ENCODE assay signal across 8 mouse cellular contexts in the genomic region with DNA sequence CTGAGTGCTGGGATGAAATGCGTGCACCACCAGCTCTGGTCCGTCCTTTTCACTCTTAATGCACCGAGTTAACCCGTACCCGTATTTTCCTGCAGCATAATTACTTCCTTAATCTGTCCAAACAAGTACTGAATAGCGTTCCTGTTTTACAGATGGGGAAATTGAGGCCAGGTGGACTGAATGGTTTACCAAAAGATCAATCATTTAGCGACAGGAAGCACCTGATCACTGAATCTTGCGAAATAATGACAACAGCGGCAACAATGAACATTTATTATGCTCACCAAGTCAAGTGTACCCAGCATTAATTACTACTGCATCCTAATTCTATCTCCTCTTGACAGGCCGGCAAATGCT. TPM values are rescaled to one million over a fixed set of nuclear protein-coding genes. Genes with fewer than 3 reads are reported as not detected.
DNase-seq lines count a peak whose midpoint lies in the region; ATAC-seq and TF ChIP-seq lines count a peak whose summit lies in the region.

A gene (plus strand): TSS at position 258 of the 357 bp plus-strand sequence.

- 11% methylated on average over 10 of the region's 10 CpGs for WGBS in limb, embryonic 12.5 days
- WGBS in stomach, embryonic 14.5 days, result 23% methylated on average over 10 of the region's 10 CpGs

- no peaks in the 10 kb centered on the region for H3K27me3 ChIP-seq in testis, adult 2 months (ENCODE audit: control insufficient read depth, insufficient read depth, low read length)
- H3K27me3 ChIP-seq in limb, embryonic 12.5 days, result peaks cover 16% of the 10 kb centered on the region
- H3K27me3 ChIP-seq in stomach, embryonic 14.5 days (ENCODE audit: control insufficient read depth, insufficient read depth, low read length), result no peaks in the 10 kb centered on the region

- no peaks in the 10 kb centered on the region for H3K36me3 ChIP-seq in testis, adult 2 months (ENCODE audit: control insufficient read depth, insufficient read depth, low read length)
- H3K36me3 ChIP-seq in limb, embryonic 12.5 days, result 0 out of 2 replicates have a peak, but pooled peaks cover 5% of the 10 kb centered on the region
- H3K36me3 ChIP-seq in stomach, embryonic 14.5 days (ENCODE audit: control insufficient read depth, insufficient read depth, low read length), result no peaks in the 10 kb centered on the region

- no peak for TF ChIP-seq CTCF in testis, adult 2 months (IDR thresholded peaks at IDR 0.05; ENCODE audit: control insufficient read depth, insufficient read depth, insufficient replicate concordance, low read depth, low read length)

- no peaks in the 10 kb centered on the region for H3K9me3 ChIP-seq in limb, embryonic 12.5 days
- H3K9me3 ChIP-seq in stomach, embryonic 14.5 days (ENCODE audit: control insufficient read depth, low read depth, low read length), result no peaks in the 10 kb centered on the region

- H3K9ac ChIP-seq in limb, embryonic 12.5 days (replicated peaks), result peak within 1 kb of the TSS; percentile 84
- peak within 1 kb of the TSS; percentile 74 for H3K9ac ChIP-seq in stomach, embryonic 14.5 days (replicated peaks; ENCODE audit: low read depth, low read length)

- peak within 1 kb of the TSS; percentile 94 for H3K4me2 ChIP-seq in limb, embryonic 12.5 days
- peak within 1 kb of the TSS; percentile 96 for H3K4me2 ChIP-seq in stomach, embryonic 14.5 days (replicated peaks; ENCODE audit: low read depth, low read length)

- peaks cover 16% of the 10 kb centered on the region for H3K4me1 ChIP-seq in testis, adult 2 months (ENCODE audit: control insufficient read depth, insufficient read depth, low read length)
- H3K4me1 ChIP-seq in limb, embryonic 12.5 days (replicated peaks), result peaks cover 27% of the 10 kb centered on the region
- peaks cover 16% of the 10 kb centered on the region; the same call in 1 of the 2 replicates for H3K4me1 ChIP-seq in stomach, embryonic 14.5 days (ENCODE audit: control insufficient read depth, insufficient read depth, low read length)

- peak; percentile 28 for DNase-seq in embryo, embryonic 10.5 days (ENCODE audit: low spot score)
- DNase-seq in embryo, embryonic 11 days, result no peak
- no peak for DNase-seq in testis, postnatal 14 days (ENCODE audit: low spot score)
- DNase-seq in adipocyte (ENCODE audit: low spot score), result no peak
- no peak for DNase-seq in urinary bladder, postnatal 10 days (ENCODE audit: low spot score)

- no peak for ATAC-seq in limb, embryonic 12.5 days (ENCODE audit: insufficient number of reproducible peaks, insufficient read depth, low FRiP score, low TSS enrichment, low read depth)
- no peak for ATAC-seq in stomach, embryonic 14.5 days (ENCODE audit: insufficient number of reproducible peaks, insufficient read depth, low FRiP score, low read depth)

- H3K27ac ChIP-seq in testis, adult 2 months (ENCODE audit: control insufficient read depth, insufficient read depth, low read depth, low read length), result no peak within 1 kb of the TSS
- H3K27ac ChIP-seq in limb, embryonic 12.5 days, result peak within 1 kb of the TSS; percentile 95
- H3K27ac ChIP-seq in stomach, embryonic 14.5 days (ENCODE audit: low read length), result peak within 1 kb of the TSS; percentile 92

- no peak for TF ChIP-seq POLR2A in testis, adult 2 months (IDR thresholded peaks at IDR 0.05; ENCODE audit: control insufficient read depth, low read depth, low read length)

- peak within 1 kb of the TSS; percentile 33 for H3K4me3 ChIP-seq in testis, adult 2 months (ENCODE audit: control insufficient read depth, low read depth, low read length)
- peak within 1 kb of the TSS; percentile 70 for H3K4me3 ChIP-seq in limb, embryonic 12.5 days (replicated peaks)
- peak within 1 kb of the TSS; percentile 58 for H3K4me3 ChIP-seq in stomach, embryonic 14.5 days (ENCODE audit: low read depth, low read length)

RNA-seq across cellular contexts. Expression of the gene that starts here (rescaled TPM):
- polyA plus RNA-seq in testis, adult 2 months (2012; rRNA removed), result 0.63 and 1.00 TPM in 2 replicates
- 21.1 and 23.8 TPM in 2 replicates for polyA plus RNA-seq in limb, embryonic 12.5 days (2016; fragmentation: Nextera tagmentation; extraction: Ambion mirVana)
- 19.8 and 21.1 TPM in 2 replicates for polyA plus RNA-seq in stomach, embryonic 14.5 days (2014; fragmentation: Nextera tagmentation; extraction: Ambion mirVana)

Comparison
In these comparisons a context has a peak if more than half of its experiments do, and no peak if none do; other contexts are left out.
1. RNA of the gene that starts here (polyA plus RNA-seq): 21.1 to 23.8 TPM in limb, embryonic 12.5 days and 19.8 to 21.1 TPM in stomach, embryonic 14.5 days; 0.63 to 1.00 TPM in testis, adult 2 months; every median in the first group is over 10 times any median in the second.
2. Peak in every context shown above with its lines, with median percentiles within 50 percentile points of each other: H3K4me3 ChIP-seq.